In genomic region chr1:172203566-172203965, GRCm38 (mm10) we compare ENCODE assay signal across 9 mouse cellular contexts. TPM values are rescaled to one million over a fixed set of nuclear protein-coding genes. Genes with fewer than 3 reads are reported as not detected.
DNase-seq lines count a peak whose midpoint lies in the region.
"Had no signal": no experiment of that assay in that cellular context is flagged by ENCODE, and none has a peak within 500 bp of the region (broad histone marks: within the 10 kb centered on the region; RNA-seq: fewer than 3 reads in every experiment).

No protein-coding gene starts in this region.

- intact Hi-C loops in gastrocnemius, postnatal 14 days (cut with DNase I; ENCODE audit: low total_unique reads): no loop called here
- intact Hi-C loops in left cerebral cortex, postnatal 14 days (cut with DNase I): no loop called here

- DNase-seq in gastrocnemius, postnatal 14 days: peak; percentile 29
- DNase-seq in gastrocnemius, adult 8-10 months (ENCODE audit: low spot score in 2 of 2): no peak
- DNase-seq in embryo, embryonic 11 days: peak; percentile 51
- DNase-seq in heart, postnatal 4 days: peak; percentile 45
- DNase-seq in lung, postnatal 10 days: peak; percentile 58
- DNase-seq in urinary bladder, postnatal 25 days (ENCODE audit: low spot score): no peak
- no peak for DNase-seq in left cerebral cortex, postnatal 14 days (ENCODE audit: low spot score in 2 of 2)
- no peak for DNase-seq in layer of hippocampus, adult 8-10 months (ENCODE audit: low spot score in 2 of 2)

RNA-seq across cellular contexts. Expression of gene Pea15a, which starts 3.0 kb away (rescaled TPM):
- total RNA-seq in gastrocnemius, postnatal 14 days (2021): 10 to 100 TPM; 39.2 to 60.3 TPM
- total RNA-seq in gastrocnemius, adult 8-10 months (2022): 10 to 100 TPM; 15.6 to 23.8 (median 20.3) TPM
- 100 to 1,000 TPM; 140 to 147 TPM for total RNA-seq in heart, postnatal 4 days (2021)
- 100 to 1,000 TPM; 377 to 379 TPM for total RNA-seq in left cerebral cortex, postnatal 14 days (2021)
- total RNA-seq in layer of hippocampus, adult 8-10 months (2022): 100 to 1,000 TPM; 445 to 463 (median 462) TPM

RNA-seq across cellular contexts. Expression of gene Casq1, which starts 16.1 kb away (rescaled TPM):
- 1,000 to 10,000 TPM; 6,638 to 7,021 TPM for total RNA-seq in gastrocnemius, postnatal 14 days (2021)
- 1,000 to 10,000 TPM; 2,216 to 3,193 (median 3,049) TPM for total RNA-seq in gastrocnemius, adult 8-10 months (2022)
- total RNA-seq in heart, postnatal 4 days (2021): 10 to 100 TPM; 11.9 to 18.1 TPM
- total RNA-seq in left cerebral cortex, postnatal 14 days (2021): under 1 TPM in 1 of 2 experiments, not detected in 1; 0.55 TPM
- under 1 TPM in 3 of 4 experiments, not detected in 1; 0.67 to 0.91 (median 0.78) TPM for total RNA-seq in layer of hippocampus, adult 8-10 months (2022)

RNA-seq across cellular contexts. Expression of gene Atp1a4, which starts 54.6 kb away (rescaled TPM):
- total RNA-seq in gastrocnemius, postnatal 14 days (2021): under 1 TPM; 0.66 to 0.96 TPM
- total RNA-seq in gastrocnemius, adult 8-10 months (2022): under 1 TPM; 0.11 to 0.44 (median 0.27) TPM
- total RNA-seq in heart, postnatal 4 days (2021): under 1 TPM in 1 of 2 experiments, not detected in 1; 0.11 TPM
- not detected for total RNA-seq in left cerebral cortex, postnatal 14 days (2021)
- total RNA-seq in layer of hippocampus, adult 8-10 months (2022): not detected
- total RNA-seq: CH12.LX had no signal

RNA-seq across cellular contexts. Expression of gene Dcaf8, which starts 55.7 kb away (rescaled TPM):
- 100 to 1,000 TPM; 131 to 134 TPM for total RNA-seq in gastrocnemius, postnatal 14 days (2021)
- total RNA-seq in gastrocnemius, adult 8-10 months (2022): 100 to 1,000 TPM; 197 to 219 (median 208) TPM
- 100 to 1,000 TPM; 114 to 115 TPM for total RNA-seq in heart, postnatal 4 days (2021)
- total RNA-seq in left cerebral cortex, postnatal 14 days (2021): 100 to 1,000 TPM; 101 to 109 TPM
- total RNA-seq in layer of hippocampus, adult 8-10 months (2022): 100 to 1,000 TPM; 111 to 123 (median 119) TPM

RNA-seq across cellular contexts. Expression of gene Igsf8, which starts 57.9 kb away (rescaled TPM):
- total RNA-seq in gastrocnemius, postnatal 14 days (2021): 10 to 100 TPM; 11.1 to 12.5 TPM
- total RNA-seq in gastrocnemius, adult 8-10 months (2022): 10 to 100 TPM in 1 of 4 experiments, 1 to 10 TPM in 3; 7.3 to 10.5 (median 7.7) TPM
- total RNA-seq in heart, postnatal 4 days (2021): 10 to 100 TPM; 19.1 to 20.1 TPM
- total RNA-seq in left cerebral cortex, postnatal 14 days (2021): 100 to 1,000 TPM; 231 to 244 TPM
- total RNA-seq in layer of hippocampus, adult 8-10 months (2022): 100 to 1,000 TPM; 226 to 260 (median 236) TPM

Comparison
In these comparisons a context has a peak if more than half of its experiments do, and no peak if none do; other contexts are left out.
1. DNase-seq: peak in gastrocnemius, postnatal 14 days (single experiment), embryo, embryonic 11 days (single experiment), heart, postnatal 4 days (single experiment) and lung, postnatal 10 days (single experiment); none in gastrocnemius, adult 8-10 months (0 of 2), urinary bladder, postnatal 25 days (single experiment), left cerebral cortex, postnatal 14 days (0 of 2) and layer of hippocampus, adult 8-10 months (0 of 2).
2. RNA of gene Casq1, which starts 16.1 kb away (total RNA-seq): 6,638 to 7,021 TPM in gastrocnemius, postnatal 14 days and 2,216 to 3,193 TPM in gastrocnemius, adult 8-10 months; 11.9 to 18.1 TPM in heart, postnatal 4 days, 0.67 to 0.91 TPM in layer of hippocampus, adult 8-10 months and 0.55 TPM in left cerebral cortex, postnatal 14 days; every median in the first group is over 100 times any median in the second.